Mouse (Mus musculus) limb, embryonic 14.5 days (tissue): ENCODE measurements around the gene Tmed6. TPM values are rescaled to one million over a fixed set of nuclear protein-coding genes. Genes with fewer than 3 reads are reported as not detected.
A peak's percentile ranks its signal among the peaks of the same experiment; 100 is the strongest.

Source experiments
- ATAC-seq: fragments of 200-750 bp; cut with Nextera tagmentation; 2 replicates; pipeline ENCODE4 v1.8.0; 2017; ENCODE audit warnings: low read depth, moderate number of reproducible peaks, moderate TSS enrichment; ENCODE audit not compliant: low FRiP score
- DNase-seq: peaks from one replicate; pipeline ENCODE4 v3.0.0-alpha.2; 2015; ENCODE audit warnings: low spot score
- H3K27ac ChIP-seq: fragments of 300-500 bp; sonication (generic); replicated peaks from 2 replicates; pipeline ENCODE4 v1.5.1; 2014; ENCODE audit warnings: low read depth, mild to moderate bottlenecking, low read length, moderate library complexity, mixed read lengths
- H3K27me3 ChIP-seq: fragments of 300-500 bp; sonication (generic); 2 replicates; pipeline ENCODE4 v1.6.1; 2014; ENCODE audit warnings: low read length, mixed read lengths; ENCODE audit not compliant: control insufficient read depth, insufficient read depth
- H3K36me3 ChIP-seq: fragments of 300-500 bp; sonication (generic); 2 replicates; pipeline ENCODE4 v1.6.1; 2014; ENCODE audit warnings: mild to moderate bottlenecking, low read length, moderate library complexity, mixed read lengths; ENCODE audit not compliant: control insufficient read depth, insufficient read depth
- H3K4me1 ChIP-seq: fragments of 300-500 bp; sonication (generic); 2 replicates; pipeline ENCODE4 v1.6.1; 2014; ENCODE audit warnings: antibody characterized with exemption, low read length, mixed read lengths; ENCODE audit not compliant: control insufficient read depth, insufficient read depth
- H3K4me2 ChIP-seq: fragments of 300-500 bp; sonication (generic); replicated peaks from 2 replicates; pipeline ENCODE4 v1.6.1; 2014; ENCODE audit warnings: low read depth, mild to moderate bottlenecking, low read length, moderate library complexity; ENCODE audit not compliant: severe bottlenecking
- H3K4me3 ChIP-seq: fragments of 300-500 bp; sonication (generic); replicated peaks from 2 replicates; pipeline ENCODE4 v1.5.1; 2014; ENCODE audit warnings: low read length
- H3K9ac ChIP-seq: fragments of 300-500 bp; sonication (generic); 2 replicates; pipeline ENCODE4 v1.6.1; 2014; ENCODE audit warnings: mild to moderate bottlenecking, low read depth, low read length, moderate library complexity; ENCODE audit not compliant: severe bottlenecking
- H3K9me3 ChIP-seq: fragments of 300-500 bp; sonication (generic); 2 replicates; pipeline ENCODE4 v1.6.1; 2016; ENCODE audit warnings: low read length; ENCODE audit not compliant: control insufficient read depth
- POLR2A ChIP-seq: fragments of 200-500 bp; IDR thresholded peaks from 2 replicates; pipeline ENCODE4 v1.8.0; 2012; ENCODE audit warnings: inconsistent platforms, mild to moderate bottlenecking, moderate library complexity, borderline replicate concordance; ENCODE audit not compliant: insufficient read depth, insufficient read length; ENCODE audit errors: extremely low read depth
- WGBS: fragments of 180-500 bp; shearing (Covaris S2); extraction: QIAGEN DNeasy Blood & Tissue Kit; methylation state at CpG from one replicate; pipeline ENCODE4 v1.1.7; 2014; 5-methylcytosine and 5-hydroxymethylcytosine counted together
- polyA plus RNA-seq, 2 experiments: library from polyadenylated mRNA; depleted of rRNA in 1 of 2; stranded (reverse) in 1 of 2; unstranded in 1 of 2; fragments of >200 nt; fragmentation: Nextera tagmentation in 1 of 2; extraction: Ambion mirVana in 1 of 2; gene quantifications; 2 replicates each; pipeline versions ENCODE4 v1.2.1 to v1.2.3; 2012 to 2014

Tmed6 gene
- polyA plus RNA-seq, 2 experiments: not detected

GRCm38 (mm10) chr8:107073706-107074105 lies 8.3 kb upstream of the Tmed6 start:
- Histone ChIP-seq H3K9me3 (no peaks in the 10 kb centered on the region), H3K27me3 (no peaks in the 10 kb centered on the region), H3K4me3 (no peak overlapping the region), H3K36me3 (peaks cover 89% of the 10 kb centered on the region), H3K4me1 (no peaks in the 10 kb centered on the region), H3K9ac (no peak overlapping the region), H3K4me2 (no peak overlapping the region), H3K27ac (no peak overlapping the region)
- no peak for TF ChIP-seq POLR2A
- WGBS: 86% methylated on average over 4 of the region's 4 CpGs
- ATAC-seq (no peak), DNase-seq (no peak)

- Histone ChIP-seq H3K27ac (no peak overlapping the region), H3K4me1 (peaks cover 4% of the 10 kb centered on the region), H3K9me3 (no peaks in the 10 kb centered on the region), H3K9ac (no peak overlapping the region), H3K36me3 (peaks cover 16% of the 10 kb centered on the region), H3K4me3 (no peak overlapping the region), H3K27me3 (no peaks in the 10 kb centered on the region), H3K4me2 (no peak overlapping the region)
- no peak for ATAC-seq
- no peak for TF ChIP-seq POLR2A
- 90% methylated on average over 1 of the region's 1 CpGs for WGBS
- no peak for DNase-seq
These were observed 2.8 kb downstream of the Tmed6 start for GRCm38 (mm10) chr8:107062613-107063012.

DNA sequence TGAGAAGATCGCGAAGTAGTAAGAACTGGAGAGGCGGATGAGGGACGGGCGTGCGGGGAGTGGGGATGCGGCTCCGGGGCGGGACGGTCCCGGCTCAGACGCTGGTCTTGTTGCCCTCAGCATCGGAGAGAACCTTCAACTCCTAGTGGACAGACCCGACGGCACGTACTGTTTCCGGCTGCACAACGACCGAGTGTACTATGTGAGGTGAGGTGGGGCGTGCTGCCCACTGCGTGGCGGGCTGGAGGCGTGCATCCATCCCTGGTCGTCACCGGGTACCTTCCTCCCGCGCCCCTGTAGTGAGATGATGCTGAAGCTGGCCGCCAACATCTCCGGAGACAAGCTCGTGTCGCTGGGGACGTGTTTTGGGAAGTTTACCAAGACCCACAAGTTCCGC lies 8.5 kb downstream of the Tmed6 start:
- WGBS: under 1% methylated on average over 33 of the region's 33 CpGs
- 0 out of 2 replicates have a peak, but pooled peaks have one; percentile 26 for TF ChIP-seq POLR2A
- Histone ChIP-seq H3K27ac (peak overlapping the region; percentile 43), H3K9me3 (no peaks in the 10 kb centered on the region), H3K4me3 (peak overlapping the region; percentile 98), H3K4me2 (peak overlapping the region; percentile 86), H3K27me3 (no peaks in the 10 kb centered on the region), H3K4me1 (peaks cover 18% of the 10 kb centered on the region), H3K36me3 (peaks cover 37% of the 10 kb centered on the region), H3K9ac (peak overlapping the region; percentile 84)
- DNase-seq: no peak
- ATAC-seq: 0 out of 2 replicates have a peak, but pooled peaks have one; percentile 23

- Histone ChIP-seq H3K4me3 (peak within 1 kb of the TSS; percentile 98), H3K4me2 (peak within 1 kb of the TSS; percentile 86), H3K9me3 (no peaks in the 10 kb centered on the region), H3K27me3 (no peaks in the 10 kb centered on the region), H3K27ac (peak within 1 kb of the TSS; percentile 61), H3K36me3 (peaks cover 43% of the 10 kb centered on the region), H3K4me1 (peaks cover 18% of the 10 kb centered on the region), H3K9ac (peak within 1 kb of the TSS; percentile 84)
- DNase-seq: peak; percentile 97
- peak; percentile 53; the same call in 1 of the 2 replicates for TF ChIP-seq POLR2A
- WGBS: under 1% methylated on average over 81 of the region's 88 CpGs
- ATAC-seq: peak; percentile 96
These were observed 9.1 kb downstream of the Tmed6 start, which contains the start of the genes Cog8 and Nip7 for GRCm38 (mm10) chr8:107056076-107056972. Cog8 (minus strand) TSS chr8:107056689. Nip7 (plus strand) TSS chr8:107056877.

DNA sequence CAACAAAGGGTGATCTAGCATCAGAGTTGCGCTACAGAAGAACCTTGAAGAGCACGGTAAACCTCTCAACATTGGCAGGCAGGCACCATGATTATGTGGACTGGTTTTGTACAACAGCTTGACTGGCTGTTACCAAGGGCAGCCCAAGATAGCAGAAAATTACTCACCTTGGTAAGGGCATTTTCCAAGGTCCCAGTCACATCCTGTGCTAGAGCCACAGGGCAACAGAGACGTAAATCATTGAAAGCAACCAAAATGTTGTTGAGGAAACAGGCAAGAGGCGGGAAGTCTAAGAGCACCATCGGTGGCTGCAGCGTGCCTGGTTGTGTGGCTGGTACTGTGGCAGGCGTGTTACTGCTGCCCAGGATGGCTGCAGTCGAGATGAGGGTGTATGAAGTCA lies 13.4 kb downstream of the Tmed6 start:
- WGBS: 98% methylated on average over 8 of the region's 8 CpGs
- Histone ChIP-seq H3K9ac (no peak overlapping the region), H3K4me2 (no peak overlapping the region), H3K36me3 (peaks cover 50% of the 10 kb centered on the region), H3K27me3 (no peaks in the 10 kb centered on the region), H3K27ac (no peak overlapping the region), H3K4me1 (peaks cover 20% of the 10 kb centered on the region), H3K9me3 (no peaks in the 10 kb centered on the region; the same call in 1 of the 2 replicates), H3K4me3 (no peak overlapping the region)
- no peak for TF ChIP-seq POLR2A
- ATAC-seq: no peak
- no peak for DNase-seq
